Mouse (Mus musculus) regulatory T cell (primary cell): ENCODE measurements around the gene Tpx2.

Experiments
- in situ Hi-C: fragments of 300-600 bp; cut with MboI, MseI; formaldehyde crosslinking; loops from one replicate; pipeline ENCODE4 v1.15.1; 2025; ENCODE audit warnings: high pct_unique_total_duplicates

Tpx2 gene

DNA sequence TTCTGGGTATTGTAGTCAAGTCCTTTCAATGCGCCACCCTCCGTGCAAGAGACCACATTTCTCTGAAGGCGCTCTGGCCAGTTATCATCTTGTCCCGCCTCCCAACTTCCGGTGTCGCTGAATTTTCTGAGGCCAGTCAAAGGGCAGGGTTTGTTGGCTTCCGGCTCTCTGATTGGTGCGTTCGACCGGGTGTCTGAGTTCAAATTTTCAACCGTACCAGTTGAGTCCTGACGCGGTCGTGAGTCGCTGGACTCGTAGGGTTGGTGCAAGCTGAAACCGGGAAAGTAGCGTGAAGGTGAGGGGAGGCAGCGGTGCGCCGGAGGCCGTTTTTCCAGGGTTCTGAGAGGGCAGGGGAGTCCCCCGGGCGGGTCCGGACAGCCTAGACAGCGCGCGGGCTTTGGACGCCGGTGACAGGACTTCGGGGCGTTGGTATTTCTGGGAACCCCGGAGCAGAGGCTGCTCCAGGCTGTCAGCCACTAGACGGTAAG lies at the start of gene Tpx2:
TSS of gene Tpx2 (plus strand) at position 150 of the 488 bp plus-strand sequence.
- in situ Hi-C loops: no loop called here

DNA sequence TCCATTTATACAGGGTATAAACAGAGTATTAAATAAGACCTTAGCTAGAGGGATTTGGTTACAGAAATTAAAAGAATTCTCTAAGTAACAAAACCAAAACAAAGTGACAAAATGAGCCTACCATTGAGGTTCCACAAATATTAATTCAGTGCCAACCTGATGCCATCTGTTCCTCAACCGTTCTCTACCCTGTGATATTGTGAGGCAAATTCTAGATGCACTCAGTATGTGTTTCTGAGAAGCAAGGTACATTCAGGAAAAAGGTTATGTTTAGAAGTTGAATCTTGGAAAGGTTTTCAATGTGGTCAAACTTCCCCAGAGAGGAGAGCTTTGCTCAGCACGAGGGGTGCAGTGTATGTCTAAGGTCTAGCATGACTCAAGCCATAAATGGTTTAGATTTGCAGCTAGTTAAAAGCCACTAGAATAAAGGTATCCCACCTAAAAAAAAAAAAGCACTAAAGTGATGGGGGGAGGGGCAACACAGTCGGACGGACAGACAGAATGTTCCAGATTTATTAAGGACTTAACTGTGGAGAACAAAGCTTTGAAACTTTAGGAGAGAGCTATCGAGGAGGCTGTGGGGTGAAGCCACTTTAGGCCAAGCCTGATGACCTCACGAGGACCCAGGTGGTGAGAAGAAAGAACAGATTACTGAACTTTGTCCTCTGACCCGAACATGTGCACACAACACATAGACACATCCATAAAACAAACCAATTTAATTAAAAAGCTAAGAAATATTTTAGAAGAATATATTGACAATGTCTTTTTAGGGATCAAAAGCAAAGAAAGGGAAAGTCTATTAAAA lies 47.6 kb upstream of the Tpx2 start:
- in situ Hi-C loops: no loop called here

DNA sequence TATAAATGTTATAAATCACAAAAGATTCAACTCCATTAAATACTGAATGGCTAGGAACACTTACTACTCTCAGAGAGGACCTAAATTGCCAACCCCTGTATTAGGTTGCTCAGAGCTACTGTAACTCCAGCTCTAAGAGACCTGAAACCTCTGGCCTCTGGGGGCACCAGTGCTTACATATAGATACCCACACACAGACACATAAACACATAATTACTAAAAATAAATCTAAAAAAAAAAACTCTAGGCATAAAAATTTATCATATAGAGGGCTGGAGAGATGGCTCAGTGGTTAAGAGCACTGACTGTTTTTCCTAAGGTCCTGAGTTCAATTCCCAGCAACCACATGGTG lies 47.0 kb upstream of the Tpx2 start:
- in situ Hi-C loops: no loop called here

DNA sequence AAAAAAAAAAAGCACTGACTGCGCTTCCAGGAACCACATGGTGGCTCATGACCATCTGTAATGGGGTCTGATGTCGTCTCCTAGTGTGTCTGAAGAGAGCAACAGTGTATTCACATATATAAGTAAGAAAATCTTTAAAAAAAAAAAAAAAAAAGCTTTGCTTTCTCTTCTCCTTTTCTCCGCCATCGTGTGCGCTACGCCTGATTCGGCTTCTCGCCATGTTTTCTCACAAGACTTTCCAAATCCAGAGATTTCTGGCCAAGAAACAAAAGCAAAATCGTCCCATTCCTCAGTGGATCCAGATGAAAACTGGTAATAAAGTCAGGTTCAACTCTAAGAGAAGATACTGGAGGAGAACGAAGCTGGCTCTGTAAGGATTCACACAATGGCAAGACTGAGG lies 45.5 kb upstream of the Tpx2 start:
- in situ Hi-C loops: no loop called here

DNA sequence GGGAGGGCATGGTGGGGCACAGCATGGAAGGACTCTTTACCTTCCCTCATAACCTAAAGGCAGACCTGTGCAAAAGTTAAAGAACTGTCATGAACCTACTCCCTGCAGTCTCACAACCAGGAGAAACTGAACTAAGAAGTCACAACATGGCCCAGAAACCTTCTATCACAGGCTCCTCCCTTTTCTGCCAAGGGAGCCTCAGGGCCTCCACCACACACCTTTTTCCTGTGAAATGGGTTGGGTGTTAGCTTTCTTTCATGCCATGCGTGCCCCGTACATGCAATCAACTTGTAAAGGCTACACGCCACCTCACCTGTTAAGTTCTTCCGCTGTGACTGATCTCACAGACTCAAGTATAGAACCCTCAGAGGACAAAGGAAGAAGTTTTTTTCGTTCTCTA lies 44.7 kb upstream of the Tpx2 start:
- in situ Hi-C loops: no loop called here

DNA sequence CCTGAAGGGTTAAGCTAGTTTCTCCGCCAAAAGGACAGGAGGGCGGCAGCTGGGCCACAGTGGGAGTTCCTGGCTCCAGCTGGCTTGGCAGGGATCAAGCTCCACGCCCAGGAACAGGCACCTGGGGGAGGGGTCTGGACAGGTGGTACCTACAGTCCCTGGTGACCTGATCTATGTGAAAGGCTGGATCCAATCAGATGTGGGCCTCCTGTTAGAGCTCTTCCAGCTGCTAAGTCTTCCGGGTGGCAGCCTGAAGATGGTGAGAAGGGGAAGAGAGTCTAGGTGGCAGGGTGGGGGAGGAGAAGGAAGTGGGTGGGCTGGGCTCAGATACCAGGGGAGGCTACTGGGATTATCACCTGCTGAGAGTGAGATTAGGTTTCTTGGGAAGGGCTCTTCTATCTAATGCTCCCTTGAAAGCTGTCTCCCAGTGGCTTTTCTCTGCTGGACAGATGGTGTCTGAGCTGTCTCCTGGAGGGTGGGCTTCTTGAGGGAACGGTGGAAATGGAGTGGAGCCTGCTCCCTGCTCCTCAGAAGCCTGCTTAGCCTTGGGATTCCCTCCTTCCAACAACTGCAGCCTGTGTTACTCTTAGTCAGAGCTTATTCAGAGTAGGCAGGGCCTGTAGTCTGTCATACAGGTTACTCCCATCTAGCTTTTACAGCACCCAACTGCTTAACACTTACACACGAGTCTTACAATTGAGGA lies 43.2 kb upstream of the Tpx2 start:
- in situ Hi-C loops: no loop called here

DNA sequence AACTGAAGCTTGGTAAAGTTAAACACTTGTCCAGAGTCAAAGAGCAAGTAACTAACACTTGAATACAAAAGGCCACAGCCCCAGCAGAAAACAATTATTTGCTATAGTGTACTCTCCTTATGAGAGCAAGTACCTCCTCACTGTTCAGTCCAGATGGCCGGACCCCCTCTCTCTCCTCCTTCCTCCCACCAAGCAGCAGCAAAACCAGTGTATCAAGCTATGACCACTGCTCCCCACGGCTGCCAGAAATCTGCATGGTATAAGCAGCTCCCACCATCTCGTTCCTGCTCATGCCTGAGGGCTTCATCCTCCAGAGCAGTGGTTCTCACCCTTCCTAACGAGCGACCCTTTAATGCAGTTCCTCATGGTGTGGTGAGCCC lies 42.7 kb upstream of the Tpx2 start:
- in situ Hi-C loops: no loop called here

- in situ Hi-C loops: no loop called here
These were observed 41.7 kb upstream of the Tpx2 start for GRCm38 (mm10) chr2:152806037-152806436.

GRCm38 (mm10) chr2:152808178-152808577 lies 39.6 kb upstream of the Tpx2 start:
- in situ Hi-C loops: no loop called here

DNA sequence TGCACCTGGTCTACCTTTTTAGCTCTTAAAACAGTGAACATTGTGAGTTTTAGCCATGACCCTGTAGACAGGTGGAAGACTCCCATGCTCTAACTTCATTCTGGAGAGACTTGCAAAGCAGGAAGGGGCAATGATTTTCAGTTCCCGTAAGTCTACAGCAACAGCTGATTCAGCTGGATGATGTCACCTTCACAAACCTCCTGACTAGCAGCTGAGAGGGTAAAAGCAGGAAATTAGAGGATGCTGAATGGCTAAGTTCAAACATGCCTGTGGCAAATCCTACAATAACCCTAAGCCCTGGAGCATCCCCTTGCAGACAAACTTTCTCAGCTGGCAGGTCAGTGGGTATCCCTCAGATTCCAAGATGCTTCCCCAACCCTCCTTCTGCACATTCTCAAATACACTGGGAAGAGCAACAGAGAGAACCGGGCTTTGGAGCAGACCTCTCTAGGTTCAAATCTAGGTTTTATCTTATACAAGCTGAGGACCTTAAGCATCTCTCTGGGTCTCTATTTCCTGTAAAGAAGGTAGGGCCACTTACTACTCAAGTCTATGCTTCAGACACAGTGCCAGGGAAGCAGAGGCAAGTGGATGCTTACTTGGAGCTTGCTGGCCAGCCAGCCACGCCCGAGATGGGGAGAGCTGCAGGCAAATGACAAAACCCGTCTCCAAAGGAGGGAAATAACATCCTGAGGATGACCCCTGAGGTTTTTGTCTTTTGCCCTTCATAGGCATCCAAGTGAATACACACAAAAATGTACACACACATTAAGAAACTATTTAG lies 37.4 kb upstream of the Tpx2 start:
- in situ Hi-C loops: no loop called here

DNA sequence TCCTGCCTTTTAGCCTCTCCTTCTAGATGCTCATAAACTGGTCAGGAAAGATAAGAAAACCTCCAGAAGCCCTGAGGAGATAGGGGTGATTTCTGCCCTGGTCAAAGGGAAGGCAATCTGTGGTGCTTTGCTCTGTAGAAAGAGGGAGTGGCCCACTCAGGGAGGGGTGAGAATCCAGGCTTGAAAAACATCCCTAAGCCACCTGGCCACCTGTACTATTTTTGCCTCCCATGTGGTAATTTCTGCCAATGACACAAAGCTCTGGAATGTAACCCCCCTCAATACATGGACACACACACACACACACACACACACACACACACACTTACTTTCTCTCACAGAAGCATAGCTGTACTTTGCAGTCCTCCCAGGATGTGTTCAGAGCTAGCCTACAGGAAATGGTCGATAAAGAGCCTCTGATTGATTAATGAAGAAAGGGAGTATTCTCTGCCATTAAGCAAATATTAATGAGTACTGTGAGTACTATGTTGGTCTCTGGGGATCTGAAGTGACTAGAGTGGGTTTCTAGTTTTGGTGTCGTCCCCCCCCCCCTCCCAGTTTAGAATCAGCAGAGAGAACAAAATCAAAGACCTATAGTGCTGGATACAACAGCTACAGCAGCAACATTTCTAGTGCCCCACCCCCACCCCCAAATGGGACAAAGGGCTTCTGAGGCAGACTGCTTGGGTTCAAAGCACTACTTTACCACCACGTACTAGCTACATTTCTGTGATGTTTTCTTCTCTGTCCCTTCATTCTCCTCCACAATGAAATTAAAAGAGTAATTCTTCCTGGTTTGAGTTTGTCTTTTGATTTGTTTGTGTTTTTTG lies 36.2 kb upstream of the Tpx2 start:
- in situ Hi-C loops: no loop called here

GRCm38 (mm10) chr2:152813232-152813631 lies 34.5 kb upstream of the Tpx2 start:
- in situ Hi-C loops: no loop called here

DNA sequence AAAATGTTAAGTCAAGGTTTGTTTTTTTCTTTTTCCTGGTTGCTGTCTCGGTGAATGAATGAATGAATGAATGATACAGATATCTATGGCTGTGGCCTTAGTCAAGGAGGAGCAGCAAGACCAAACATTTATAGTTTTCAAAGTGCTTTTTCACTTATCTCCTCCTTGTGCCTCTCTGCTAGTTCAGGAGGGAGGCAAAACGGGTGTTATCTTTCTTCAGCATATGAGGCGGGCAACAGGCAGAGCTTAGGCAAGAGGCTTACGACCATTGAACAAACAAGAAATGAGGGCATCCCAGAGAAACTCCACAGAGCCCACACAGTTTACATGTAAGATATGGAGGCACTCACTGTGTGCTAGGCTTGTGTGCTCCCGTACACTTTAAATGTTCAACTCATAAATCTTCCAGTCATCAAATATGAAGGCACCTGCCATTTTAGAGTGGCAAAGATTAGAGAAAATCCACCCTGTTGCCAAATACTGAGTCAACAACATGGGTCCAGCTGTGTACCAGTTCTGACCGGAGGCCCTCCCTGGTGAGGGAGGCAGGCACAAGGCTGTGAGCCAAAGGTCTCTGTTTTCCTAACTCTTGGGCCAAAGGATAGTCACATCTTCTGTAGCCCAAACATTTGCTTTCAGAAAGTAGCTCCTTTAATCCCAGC lies 33.4 kb upstream of the Tpx2 start:
- in situ Hi-C loops: no loop called here

DNA sequence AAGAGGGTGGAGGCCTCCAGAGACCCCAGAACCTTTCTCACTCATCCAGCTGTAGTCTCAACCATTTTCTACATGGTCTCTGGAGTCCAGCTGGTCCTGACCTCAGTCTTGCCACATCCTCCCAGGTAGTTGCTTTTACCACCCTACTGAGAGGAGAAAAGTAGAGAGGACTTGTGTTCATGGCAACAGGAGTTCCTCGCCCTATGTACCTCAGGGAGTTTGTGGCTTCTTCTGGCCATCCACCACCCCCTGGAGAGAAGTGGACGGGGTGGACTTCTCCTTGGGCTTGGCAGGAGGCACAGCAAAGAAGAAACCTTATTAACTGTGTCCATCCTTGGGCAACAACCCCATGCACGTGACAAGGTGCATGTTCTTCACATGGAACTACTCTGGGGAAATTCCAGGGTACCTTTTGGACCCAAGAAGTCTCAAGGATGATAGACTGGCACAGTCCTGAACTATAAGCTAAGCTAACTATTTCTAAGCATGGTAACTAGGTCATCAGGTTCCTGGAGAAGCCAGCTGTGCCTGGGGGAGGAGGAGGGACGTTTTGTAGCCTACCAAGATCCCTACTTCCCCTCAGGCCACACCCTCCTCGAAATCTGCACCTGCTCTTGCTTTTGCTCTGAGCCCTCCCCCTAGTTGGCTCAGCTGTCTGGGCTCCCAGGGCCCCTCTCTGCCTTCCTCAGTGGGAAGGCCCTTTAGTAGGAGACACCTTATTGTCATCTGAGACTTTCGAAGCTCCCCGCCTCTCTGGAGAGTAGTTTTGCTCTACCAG lies 31.7 kb upstream of the Tpx2 start:
- in situ Hi-C loops: no loop called here

- in situ Hi-C loops: no loop called here
These were observed 31.0 kb upstream of the Tpx2 start for GRCm38 (mm10) chr2:152816657-152817348.

DNA sequence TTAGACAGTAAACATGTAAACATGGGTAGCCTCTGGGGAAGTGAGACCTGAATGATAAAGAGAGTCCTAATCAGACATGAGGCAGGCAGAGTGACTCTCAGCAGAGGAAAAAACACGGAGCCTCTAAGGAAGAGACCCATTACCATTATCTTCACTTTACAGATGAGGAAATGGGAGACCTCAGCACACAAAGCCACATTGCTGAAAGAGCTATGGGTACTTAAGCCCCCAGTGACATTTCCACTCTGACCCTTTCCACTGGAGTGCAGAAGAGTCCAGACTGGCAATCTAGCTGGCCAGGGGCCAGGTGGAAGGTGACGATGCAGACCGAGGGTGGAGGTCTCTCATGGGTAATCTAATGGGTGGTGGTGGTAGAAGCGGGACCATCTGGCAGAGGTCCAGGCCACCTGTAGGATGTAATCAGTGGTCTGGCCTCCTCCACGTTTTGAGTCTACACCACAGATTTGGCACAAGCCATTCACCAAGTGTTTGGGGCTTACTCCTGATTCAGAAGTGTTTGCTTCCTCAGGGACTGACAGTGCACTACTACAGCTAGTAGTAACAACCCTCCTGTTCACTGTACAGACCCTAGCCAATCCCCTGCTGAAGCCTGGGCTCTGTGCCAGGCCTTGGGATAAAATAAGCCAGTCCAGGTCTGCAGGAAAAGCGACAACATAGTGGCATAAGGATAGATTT lies 30.0 kb upstream of the Tpx2 start:
- in situ Hi-C loops: no loop called here

DNA sequence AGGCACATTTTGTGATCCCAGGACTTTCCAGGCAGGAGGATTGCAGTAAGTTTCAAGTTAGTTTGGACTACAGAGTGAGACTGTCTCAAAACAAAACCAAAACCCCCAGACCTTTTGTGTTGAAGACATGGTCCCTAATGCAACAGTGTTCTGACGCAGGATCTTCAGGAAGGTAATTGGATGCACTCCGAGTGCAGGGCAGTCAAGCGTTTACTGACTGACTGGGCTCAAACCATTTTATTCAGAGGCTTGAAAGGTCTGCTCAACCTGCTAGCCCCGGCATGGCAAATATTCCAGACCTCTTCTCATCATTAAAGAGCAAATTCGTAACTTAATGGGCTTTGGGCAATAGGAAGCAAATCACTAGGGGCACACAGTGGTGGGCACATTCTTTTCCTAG lies 29.1 kb upstream of the Tpx2 start:
- in situ Hi-C loops: no loop called here

DNA sequence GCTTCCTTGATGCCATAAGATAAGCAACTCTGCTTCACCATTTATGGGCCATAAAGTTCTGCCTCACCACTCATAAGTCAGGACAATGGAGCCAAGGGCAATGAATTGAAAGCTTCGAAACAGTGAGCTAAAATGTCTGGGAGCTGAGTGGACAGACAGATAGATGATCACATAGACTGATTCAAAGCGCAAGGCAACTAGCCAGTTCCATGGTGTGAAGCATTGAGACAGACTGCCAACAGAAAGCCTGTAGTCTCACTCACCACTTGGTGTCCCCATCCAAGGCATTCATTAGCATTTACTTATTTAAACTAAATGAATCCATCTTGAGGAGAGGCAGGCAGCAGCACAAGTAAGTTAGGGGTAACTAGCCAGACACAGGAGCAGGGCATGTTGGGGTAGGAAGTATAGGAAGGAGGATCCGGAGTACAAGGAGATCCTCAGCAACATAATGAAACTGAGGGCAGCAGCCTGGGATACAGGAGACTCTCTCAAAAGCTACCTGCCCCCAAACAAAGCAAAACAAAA lies 28.6 kb upstream of the Tpx2 start:
- in situ Hi-C loops: no loop called here

- in situ Hi-C loops: no loop called here
These were observed 27.8 kb upstream of the Tpx2 start for GRCm38 (mm10) chr2:152819926-152820325.
